Mouse (Mus musculus) neutrophil, adult 5-6 weeks (primary cell): ENCODE data around the gene Olfr910. TPM values are rescaled to one million over a fixed set of nuclear protein-coding genes. Genes with fewer than 3 reads are reported as not detected.

Experiments used
- ATAC-seq: fragments of 151-379, 151-347 bp; 2 replicates; pipeline ENCODE4 v1.8.0; 2017; ENCODE audit warnings: mild to moderate bottlenecking, moderate TSS enrichment; ENCODE audit not compliant: insufficient number of reproducible peaks, poor library complexity, low FRiP score, severe bottlenecking; ENCODE audit errors: extremely low read depth
- total RNA-seq: library from RNA; stranded (forward); fragments of 200-1000 nt; gene quantifications from 2 replicates; pipeline ENCODE4 v1.2.3, GENCODE M21; 2017

The Olfr910 gene
- total RNA-seq, result not detected in 2 replicates

- no peak for ATAC-seq
Observed at GRCm38 (mm10) chr9:38537549-38537948, at the start of gene Olfr910. Olfr910 (plus strand) TSS chr9:38537849.

- no peak for ATAC-seq
Observed at GRCm38 (mm10) chr9:38495501-38495900, 42.1 kb upstream of the Olfr910 start, which contains the start of gene Olfr907. Olfr907 (plus strand) TSS chr9:38495801.

GRCm38 (mm10) chr9:38512353-38512752 is 25.3 kb upstream of the Olfr910 start:
- ATAC-seq, result no peak

GRCm38 (mm10) chr9:38521280-38521679 is 16.4 kb upstream of the Olfr910 start, which contains the start of gene Olfr911-ps1:
Olfr911-ps1 (plus strand) TSS chr9:38521580.
- ATAC-seq, result no peak

GRCm38 (mm10) chr9:38579878-38580277 is 42.2 kb downstream of the Olfr910 start, which contains the start of gene Olfr912:
Olfr912 (plus strand) TSS chr9:38580178.
- ATAC-seq, result no peak

Other genes starting within 250 kb of the Olfr910 start
- not detected in 2 replicates for gene Olfr896-ps1, start 246.7 kb upstream of the Olfr910 start, total RNA-seq
- gene Olfr25, start 208.8 kb upstream of the Olfr910 start, total RNA-seq, result not detected in 2 replicates
- not detected in 2 replicates for gene Olfr898, start 189.4 kb upstream of the Olfr910 start, total RNA-seq
- gene Olfr250, start 171.0 kb upstream of the Olfr910 start, total RNA-seq, result not detected in 2 replicates
- not detected in 2 replicates for gene Olfr251, start 160.8 kb upstream of the Olfr910 start, total RNA-seq
- gene Olfr147, start 136.2 kb upstream of the Olfr910 start, total RNA-seq, result not detected in 2 replicates
- not detected in 2 replicates for gene Olfr901, start 108.4 kb upstream of the Olfr910 start, total RNA-seq
- not detected in 2 replicates for gene Olfr902, start 90.2 kb upstream of the Olfr910 start, total RNA-seq
- 0.12 TPM in 2 replicates for gene Olfr904, start 74.7 kb upstream of the Olfr910 start, total RNA-seq
- 0.25 TPM in 1 of 2 replicates, not detected in the other for gene Olfr905, start 66.7 kb upstream of the Olfr910 start, total RNA-seq
- gene Olfr906, start 50.8 kb upstream of the Olfr910 start, total RNA-seq, result not detected in 2 replicates
- not detected in 2 replicates for gene Olfr907, start 42.0 kb upstream of the Olfr910 start, total RNA-seq
- gene Olfr911-ps1, start 16.3 kb upstream of the Olfr910 start, total RNA-seq, result not detected in 2 replicates
- 0.12 TPM in 1 of 2 replicates, not detected in the other for gene Olfr912, start 42.3 kb downstream of the Olfr910 start, total RNA-seq
- gene Olfr913, start 54.9 kb downstream of the Olfr910 start, total RNA-seq, result not detected in 2 replicates
- gene Olfr914, start 67.3 kb downstream of the Olfr910 start, total RNA-seq, result not detected in 2 replicates
- not detected in 2 replicates for gene Olfr916, start 122.0 kb downstream of the Olfr910 start, total RNA-seq
- not detected in 2 replicates for gene Olfr917, start 128.0 kb downstream of the Olfr910 start, total RNA-seq
- gene Olfr918, start 136.8 kb downstream of the Olfr910 start, total RNA-seq, result not detected in 2 replicates
- gene Olfr919, start 165.8 kb downstream of the Olfr910 start, total RNA-seq, result not detected in 2 replicates
- gene Vwa5a, start 180.4 kb downstream of the Olfr910 start, total RNA-seq, result 9.8 and 10.4 TPM in 2 replicates
- 0.12 TPM in 2 replicates for gene Olfr920, start 214.4 kb downstream of the Olfr910 start, total RNA-seq
- not detected in 2 replicates for gene Olfr921, start 235.2 kb downstream of the Olfr910 start, total RNA-seq